Mouse (Mus musculus) neural tube, embryonic 15.5 days (tissue): ENCODE results near the gene Casp8. TPM values are rescaled to one million over a fixed set of nuclear protein-coding genes. Genes with fewer than 3 reads are reported as not detected.
"Not testable (repeated sequence)": the region's sequence is repeated elsewhere in the genome, so short reads cannot be mapped to it uniquely, and the experiment has no call there.

ENCODE experiments used
- ATAC-seq: fragments of 200-750 bp; cut with Nextera tagmentation; 2 replicates; pipeline ENCODE4 v1.8.0; 2017; ENCODE audit warnings: mild to moderate bottlenecking, moderate TSS enrichment, moderate library complexity; ENCODE audit not compliant: low FRiP score
- H3K27ac ChIP-seq: fragments of 300-500 bp; sonication (generic); replicated peaks from 2 replicates; pipeline ENCODE4 v1.5.1; 2015; ENCODE audit warnings: mild to moderate bottlenecking, inconsistent platforms
- H3K27me3 ChIP-seq: fragments of 300-500 bp; sonication (generic); replicated peaks from 2 replicates; pipeline ENCODE4 v1.6.1; 2015; ENCODE audit warnings: inconsistent platforms
- H3K36me3 ChIP-seq: fragments of 300-500 bp; sonication (generic); 2 replicates; pipeline ENCODE4 v1.6.1; 2015; ENCODE audit warnings: inconsistent platforms
- H3K4me1 ChIP-seq: fragments of 300-500 bp; sonication (generic); 2 replicates; pipeline ENCODE4 v1.6.1; 2015; ENCODE audit warnings: inconsistent platforms
- H3K4me2 ChIP-seq: fragments of 300-500 bp; sonication (generic); 2 replicates; pipeline ENCODE4 v1.6.1; 2015; ENCODE audit warnings: inconsistent platforms, mild to moderate bottlenecking, moderate library complexity
- H3K4me3 ChIP-seq: fragments of 300-500 bp; sonication (generic); replicated peaks from 2 replicates; pipeline ENCODE4 v1.5.1; 2015; ENCODE audit warnings: mild to moderate bottlenecking, inconsistent platforms
- H3K9ac ChIP-seq: fragments of 300-500 bp; sonication (generic); replicated peaks from 2 replicates; pipeline ENCODE4 v1.6.1; 2015; ENCODE audit warnings: mild to moderate bottlenecking, inconsistent platforms
- H3K9me3 ChIP-seq: fragments of 300-500 bp; sonication (generic); replicated peaks from 2 replicates; pipeline ENCODE4 v1.6.1; 2016; ENCODE audit warnings: inconsistent platforms
- WGBS: fragments of 180-500 bp; shearing (Covaris S2); methylation state at CpG from one replicate; pipeline ENCODE4 v1.1.7; 2015; ENCODE audit warnings: mixed read lengths; 5-methylcytosine and 5-hydroxymethylcytosine counted together
- polyA plus RNA-seq: library from polyadenylated mRNA; unstranded; fragments of >200 nt; fragmentation: Nextera tagmentation; extraction: Ambion mirVana; gene quantifications from 2 replicates; pipeline ENCODE4 v1.2.1, GENCODE M21; 2015

Gene Casp8
- polyA plus RNA-seq, 1 experiment from 2014 or later, result 5.6 TPM

DNA sequence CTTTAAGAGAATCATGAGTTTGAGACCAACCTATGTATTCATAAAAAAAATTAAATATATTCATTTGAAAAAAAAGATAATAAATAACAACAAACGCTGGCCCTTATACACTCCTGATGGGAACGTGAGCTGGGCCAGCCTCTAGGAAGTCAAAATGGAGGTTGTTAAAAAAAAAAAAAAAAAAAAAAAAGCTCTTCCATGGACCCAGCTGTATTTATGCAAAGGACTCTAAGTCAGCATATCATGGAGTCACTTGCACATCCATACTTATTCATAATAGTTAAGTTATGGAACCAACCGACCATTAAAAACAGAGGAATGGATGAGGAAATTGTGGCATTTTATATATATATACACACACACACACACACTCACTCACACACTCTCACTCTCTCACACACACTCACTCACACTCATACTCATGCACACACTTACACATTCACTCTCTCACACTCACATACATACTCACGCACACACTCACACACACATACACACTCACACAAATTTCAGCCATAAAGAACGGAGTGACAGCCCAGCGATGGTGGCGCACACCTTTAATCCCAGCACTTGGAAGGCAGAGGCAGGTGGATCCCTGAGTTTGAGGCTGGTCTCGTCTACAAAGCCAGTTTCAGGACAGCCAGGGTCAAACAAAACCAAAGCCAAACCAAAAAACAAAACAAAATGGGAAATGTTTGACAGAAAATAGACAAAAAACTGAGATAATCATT lies 6.5 kb downstream of the Casp8 start:
- WGBS, result 95% methylated on average over 8 of the region's 8 CpGs
- ATAC-seq, result no peak
- H3K27me3 ChIP-seq, result no peaks in the 10 kb centered on the region
- no peak overlapping the region for H3K4me3 ChIP-seq
- no peak overlapping the region for H3K4me2 ChIP-seq
- H3K9ac ChIP-seq, result no peak overlapping the region
- H3K9me3 ChIP-seq, result no peaks in the 10 kb centered on the region
- no peak overlapping the region for H3K27ac ChIP-seq
- H3K4me1 ChIP-seq, result no peaks in the 10 kb centered on the region
- no peaks in the 10 kb centered on the region for H3K36me3 ChIP-seq

DNA sequence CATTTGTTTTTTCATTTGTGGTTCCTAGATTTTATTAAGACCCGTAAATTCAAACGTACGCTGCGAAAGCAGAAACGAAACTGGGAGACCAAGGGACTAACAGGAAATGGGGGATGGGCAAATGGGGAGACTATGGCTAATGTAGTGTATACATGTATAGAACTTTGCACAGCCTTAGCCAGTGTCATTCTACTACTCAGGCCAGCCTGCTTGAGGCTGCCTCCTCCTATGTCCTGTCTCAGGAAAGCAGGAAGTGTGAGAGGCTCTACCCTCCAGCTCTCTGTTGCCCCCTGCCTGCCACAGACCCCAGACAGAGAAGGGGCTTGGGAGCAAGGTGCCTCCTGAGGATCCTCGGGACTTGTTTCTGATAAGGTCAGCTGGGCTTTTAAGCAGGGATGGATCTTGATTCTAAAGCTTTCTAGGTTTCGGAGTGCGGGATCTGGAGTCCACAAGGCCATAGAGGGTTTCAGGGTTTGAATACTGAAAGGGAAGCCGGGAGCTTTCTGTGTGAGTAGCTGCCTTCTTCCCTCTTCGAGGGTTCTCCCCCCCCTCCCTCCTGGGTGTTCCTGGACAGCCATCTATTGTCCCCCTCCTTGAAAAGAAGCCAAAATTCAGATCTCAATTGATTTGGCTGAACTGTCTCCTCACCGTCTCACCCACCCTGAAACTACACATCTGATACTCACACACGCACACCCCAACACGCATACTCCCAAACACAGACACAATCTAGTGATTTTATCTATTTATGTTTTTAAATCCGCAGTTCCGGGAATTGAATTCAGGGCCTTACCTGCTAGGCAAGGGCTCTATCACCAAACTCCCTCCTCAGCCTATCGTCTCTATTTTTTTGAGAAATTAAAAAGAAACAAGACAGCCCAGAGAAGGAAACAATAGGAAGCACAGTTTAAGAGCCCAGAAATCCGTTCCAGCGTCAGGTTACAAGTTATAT lies 7.4 kb downstream of the Casp8 start:
- Histone ChIP-seq H3K27me3 (no peaks in the 10 kb centered on the region), H3K27ac (no peak overlapping the region), H3K9me3 (no peaks in the 10 kb centered on the region), H3K36me3 (no peaks in the 10 kb centered on the region), H3K4me2 (no peak overlapping the region), H3K9ac (no peak overlapping the region), H3K4me3 (no peak overlapping the region), H3K4me1 (no peaks in the 10 kb centered on the region)
- WGBS, result 65% methylated on average over 18 of the region's 18 CpGs
- ATAC-seq, result no peak

DNA sequence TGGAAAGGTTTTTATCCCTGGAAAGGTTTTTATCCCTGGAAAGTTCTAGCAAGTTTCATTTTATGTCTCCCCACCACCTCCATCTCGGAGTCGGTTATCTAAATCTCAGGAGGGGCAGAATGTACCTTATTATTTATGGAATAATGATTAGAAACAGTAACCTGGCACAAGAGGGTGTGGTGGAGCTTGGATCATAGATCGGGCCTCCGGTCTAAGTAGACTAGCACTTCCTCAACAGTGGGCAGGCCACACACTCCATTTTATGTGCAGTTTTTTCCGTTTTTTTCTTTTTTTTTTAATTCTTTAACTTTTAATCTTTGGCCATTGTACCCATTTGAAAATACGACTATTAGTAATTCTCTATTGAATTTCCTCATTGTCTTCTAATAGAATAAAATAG lies 8.4 kb downstream of the Casp8 start:
- 91% methylated on average over 6 of the region's 6 CpGs for WGBS
- no peaks in the 10 kb centered on the region for H3K9me3 ChIP-seq
- no peaks in the 10 kb centered on the region for H3K27me3 ChIP-seq
- no peaks in the 10 kb centered on the region for H3K4me1 ChIP-seq
- H3K4me2 ChIP-seq, result no peak overlapping the region
- no peak overlapping the region for H3K4me3 ChIP-seq
- ATAC-seq, result no peak
- no peak overlapping the region for H3K27ac ChIP-seq
- H3K36me3 ChIP-seq, result no peaks in the 10 kb centered on the region
- H3K9ac ChIP-seq, result no peak overlapping the region

DNA sequence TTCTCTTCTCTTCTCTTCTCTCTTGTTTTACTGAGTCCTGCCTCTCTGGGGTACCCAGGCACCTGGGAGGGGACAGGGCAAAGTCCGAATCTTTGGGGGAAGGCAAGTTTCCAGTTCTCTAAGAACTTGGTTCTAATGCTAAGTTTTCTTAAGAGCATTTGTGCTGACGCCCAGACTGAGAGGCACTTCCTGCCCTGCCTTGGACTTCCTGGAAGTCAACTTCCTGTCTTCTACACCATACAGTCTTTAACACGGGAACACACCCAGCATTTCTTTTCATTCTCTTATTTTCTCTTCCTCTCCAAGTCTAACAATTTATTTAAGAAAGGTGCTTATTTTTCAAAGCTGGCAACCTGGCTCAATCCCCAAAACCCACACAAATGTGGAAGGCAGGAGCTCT lies 11.5 kb downstream of the Casp8 start:
- WGBS, result 86% methylated on average over 3 of the region's 3 CpGs

DNA sequence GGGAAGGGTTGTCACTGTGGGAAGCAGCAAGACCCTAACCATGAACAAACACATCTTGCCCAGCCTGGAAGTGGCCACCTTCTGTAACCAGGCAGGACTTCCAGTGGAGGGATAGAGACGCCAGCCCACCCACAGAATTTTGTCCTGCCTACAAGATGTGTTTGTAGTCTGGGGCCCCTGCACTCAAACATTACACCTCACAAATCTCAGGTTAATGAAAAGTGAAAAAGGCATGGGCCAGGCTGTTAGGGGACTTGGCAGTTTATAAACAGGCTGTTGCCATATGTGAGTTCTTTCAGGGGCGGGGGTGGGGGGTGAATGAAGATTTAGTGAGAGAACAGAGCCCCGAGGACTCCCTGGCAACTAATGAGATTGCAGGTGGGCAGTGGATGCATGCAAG lies 31.1 kb downstream of the Casp8 start:
- no peak overlapping the region for H3K4me2 ChIP-seq
- H3K36me3 ChIP-seq, result no peaks in the 10 kb centered on the region
- H3K27me3 ChIP-seq, result no peaks in the 10 kb centered on the region
- H3K9ac ChIP-seq, result no peak overlapping the region
- no peak for ATAC-seq
- no peaks in the 10 kb centered on the region for H3K9me3 ChIP-seq
- no peak overlapping the region for H3K27ac ChIP-seq
- no peak overlapping the region for H3K4me3 ChIP-seq
- no peaks in the 10 kb centered on the region for H3K4me1 ChIP-seq
- WGBS, result 82% methylated on average over 3 of the region's 3 CpGs

More for the DNA sequence above, 11.5 kb downstream of the Casp8 start:
- Histone ChIP-seq H3K4me2 (no peak overlapping the region), H3K4me3 (no peak overlapping the region), H3K9me3 (no peaks in the 10 kb centered on the region), H3K9ac (no peak overlapping the region), H3K4me1 (no peaks in the 10 kb centered on the region), H3K27ac (no peak overlapping the region), H3K27me3 (no peaks in the 10 kb centered on the region), H3K36me3 (no peaks in the 10 kb centered on the region)
- no peak for ATAC-seq

DNA sequence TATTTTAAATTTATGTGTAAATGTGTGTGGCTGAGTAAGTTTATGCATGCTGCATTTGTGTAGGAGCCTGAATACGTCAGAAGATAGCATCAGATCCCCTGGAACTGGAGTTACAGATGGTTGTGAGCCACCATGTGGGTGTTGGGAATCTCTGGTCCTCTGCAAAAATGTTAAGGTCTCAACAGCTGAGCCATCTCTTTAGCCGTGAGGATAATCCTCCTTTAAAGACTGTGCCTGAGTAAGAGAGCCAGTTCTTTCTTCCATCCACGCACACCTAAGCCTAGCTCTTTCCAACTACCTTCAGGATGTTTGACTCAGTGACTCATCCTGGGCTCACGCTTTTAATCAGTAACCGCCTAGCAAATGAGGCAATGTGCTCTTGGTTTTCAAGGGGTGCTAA lies 35.6 kb downstream of the Casp8 start:
- H3K4me3 ChIP-seq, result no peak overlapping the region
- no peaks in the 10 kb centered on the region for H3K27me3 ChIP-seq
- ATAC-seq, result no peak
- H3K4me2 ChIP-seq, result no peak overlapping the region
- no peaks in the 10 kb centered on the region for H3K9me3 ChIP-seq
- H3K36me3 ChIP-seq, result no peaks in the 10 kb centered on the region
- no peaks in the 10 kb centered on the region for H3K4me1 ChIP-seq
- H3K9ac ChIP-seq, result no peak overlapping the region
- no peak overlapping the region for H3K27ac ChIP-seq
- 91% methylated on average over 5 of the region's 5 CpGs for WGBS

DNA sequence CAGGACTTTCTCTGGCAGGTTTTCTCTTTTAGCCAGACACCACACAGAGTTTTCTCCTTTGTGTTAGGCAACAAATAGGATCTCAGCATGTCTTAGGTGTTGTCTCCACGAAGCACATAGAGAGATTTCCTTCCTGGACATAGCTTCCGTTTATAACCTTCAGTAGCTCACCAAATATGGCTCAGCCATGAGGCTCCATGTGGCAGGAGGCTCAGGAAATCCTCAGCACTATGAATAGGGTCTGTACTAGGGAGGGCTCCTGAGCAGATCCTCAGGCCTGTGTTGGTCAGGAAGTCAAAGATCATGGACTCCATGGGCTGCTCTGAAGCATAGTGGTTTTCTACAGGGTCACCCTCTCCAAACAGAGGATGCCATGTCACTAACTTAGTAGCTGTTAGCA lies 37.0 kb downstream of the Casp8 start:
- H3K27ac ChIP-seq, result no peak overlapping the region
- no peaks in the 10 kb centered on the region for H3K36me3 ChIP-seq
- no peaks in the 10 kb centered on the region for H3K9me3 ChIP-seq
- H3K4me2 ChIP-seq, result no peak overlapping the region
- no peak overlapping the region for H3K9ac ChIP-seq
- 75% methylated on average over 2 of the region's 2 CpGs for WGBS
- no peaks in the 10 kb centered on the region for H3K27me3 ChIP-seq
- H3K4me3 ChIP-seq, result no peak overlapping the region
- ATAC-seq, result no peak
- no peaks in the 10 kb centered on the region for H3K4me1 ChIP-seq

DNA sequence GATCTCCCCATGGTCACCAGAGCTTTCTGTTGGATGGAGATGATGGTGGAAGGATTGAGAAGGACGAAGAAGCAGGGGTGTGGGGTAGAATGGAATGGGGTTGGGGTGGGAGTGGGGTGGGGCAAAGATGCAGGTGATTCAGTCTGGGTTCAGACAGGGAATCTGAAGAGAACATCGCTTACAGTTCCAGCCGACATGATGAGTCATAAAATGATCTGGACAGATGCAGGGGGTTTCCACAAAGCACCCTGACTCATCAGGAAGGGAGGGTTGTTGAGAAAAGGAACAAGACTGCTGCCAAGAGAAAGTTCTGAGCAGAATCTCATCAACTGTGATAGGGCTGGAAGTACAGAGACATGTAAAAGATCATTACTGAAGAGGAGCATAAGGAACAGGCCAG lies 61.6 kb downstream of the Casp8 start:
- H3K4me3 ChIP-seq, H3K9ac ChIP-seq, ATAC-seq, H3K4me2 ChIP-seq, H3K9me3 ChIP-seq, H3K36me3 ChIP-seq, H3K27me3 ChIP-seq, H3K4me1 ChIP-seq, H3K27ac ChIP-seq: not testable (repeated sequence)
- WGBS, result 82% methylated on average over 3 of the region's 3 CpGs

DNA sequence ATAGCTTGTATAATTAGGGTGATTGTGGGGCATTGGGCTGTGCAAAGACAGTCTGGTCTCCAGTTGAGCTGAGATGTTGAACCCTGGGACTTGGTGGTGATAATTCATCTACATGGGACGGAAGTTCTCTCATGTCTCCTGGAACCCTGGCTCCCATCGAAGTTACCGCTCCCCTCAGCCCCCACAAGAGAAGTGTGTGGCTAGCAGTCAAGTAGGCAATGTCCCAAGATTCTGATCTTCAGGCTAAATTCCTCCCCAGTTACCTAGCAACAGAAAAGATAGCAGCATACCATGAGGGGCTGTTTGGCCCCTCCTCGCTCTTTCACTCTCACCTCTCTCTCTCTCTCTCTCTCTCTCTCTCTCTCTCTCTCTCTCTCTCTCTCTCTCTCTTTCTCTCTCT lies 64.0 kb downstream of the Casp8 start:
- not testable (repeated sequence) for H3K4me1 ChIP-seq, H3K36me3 ChIP-seq, H3K9ac ChIP-seq, H3K4me3 ChIP-seq, H3K27ac ChIP-seq, H3K27me3 ChIP-seq, ATAC-seq, H3K9me3 ChIP-seq, H3K4me2 ChIP-seq
- WGBS, result 71% methylated on average over 4 of the region's 4 CpGs

DNA sequence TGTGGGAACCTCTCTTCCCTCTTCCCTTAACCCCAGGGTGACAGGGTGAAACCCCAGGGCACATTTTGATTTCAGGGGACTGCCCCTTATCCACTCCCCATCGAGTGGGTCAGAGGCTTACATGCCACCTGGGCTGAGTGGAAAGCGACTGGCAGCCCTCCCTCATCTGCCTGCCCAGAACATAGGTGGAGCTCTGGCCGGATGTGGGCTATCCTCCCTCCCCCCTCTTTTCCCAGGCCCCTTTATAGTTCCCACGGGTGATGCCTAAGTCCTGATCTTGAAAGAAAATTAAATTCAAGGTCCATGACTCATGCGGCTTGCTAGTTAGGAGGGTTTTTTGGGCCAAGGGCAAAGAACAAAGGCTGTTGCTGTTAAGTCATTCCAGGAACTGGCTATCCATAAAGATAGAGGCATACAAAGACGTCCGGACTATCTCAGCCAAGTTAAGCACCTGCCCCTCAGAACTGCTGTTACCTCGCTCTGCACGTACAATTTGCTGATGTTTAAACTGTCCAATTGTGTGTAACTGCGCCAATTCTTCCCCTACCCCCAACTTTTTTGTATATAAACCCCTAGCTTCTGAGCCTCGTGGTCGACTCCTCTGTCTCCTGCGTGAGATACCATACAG lies 64.7 kb downstream of the Casp8 start:
- not testable (repeated sequence) for H3K9ac ChIP-seq, H3K4me2 ChIP-seq, H3K27me3 ChIP-seq, ATAC-seq, H3K9me3 ChIP-seq, H3K36me3 ChIP-seq, H3K4me1 ChIP-seq, H3K27ac ChIP-seq, H3K4me3 ChIP-seq
- WGBS, result 82% methylated on average over 13 of the region's 13 CpGs

DNA sequence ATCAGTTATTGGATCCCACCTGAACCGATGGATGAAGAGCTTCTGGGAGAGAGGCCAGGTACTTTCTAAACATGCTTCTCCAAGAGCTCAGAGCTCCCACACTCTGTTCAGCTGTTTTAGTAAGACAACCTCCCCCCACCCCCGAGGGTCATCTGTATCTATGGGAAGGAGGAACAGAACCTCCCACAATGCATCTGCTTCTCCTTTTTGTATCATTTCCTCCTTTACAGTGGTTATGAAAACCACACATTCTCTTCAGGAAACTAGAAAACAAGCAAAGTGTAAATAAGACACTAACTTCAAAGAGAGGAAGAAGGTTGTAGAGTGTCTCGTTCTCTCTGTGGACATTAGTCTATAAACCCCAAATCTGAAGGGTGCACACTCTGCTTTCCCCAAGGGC lies 65.4 kb downstream of the Casp8 start:
- H3K9ac ChIP-seq, H3K27ac ChIP-seq, H3K4me1 ChIP-seq, H3K4me3 ChIP-seq, H3K36me3 ChIP-seq, H3K4me2 ChIP-seq, H3K27me3 ChIP-seq, H3K9me3 ChIP-seq, ATAC-seq: not testable (repeated sequence)
- 95% methylated on average over 3 of the region's 3 CpGs for WGBS

DNA sequence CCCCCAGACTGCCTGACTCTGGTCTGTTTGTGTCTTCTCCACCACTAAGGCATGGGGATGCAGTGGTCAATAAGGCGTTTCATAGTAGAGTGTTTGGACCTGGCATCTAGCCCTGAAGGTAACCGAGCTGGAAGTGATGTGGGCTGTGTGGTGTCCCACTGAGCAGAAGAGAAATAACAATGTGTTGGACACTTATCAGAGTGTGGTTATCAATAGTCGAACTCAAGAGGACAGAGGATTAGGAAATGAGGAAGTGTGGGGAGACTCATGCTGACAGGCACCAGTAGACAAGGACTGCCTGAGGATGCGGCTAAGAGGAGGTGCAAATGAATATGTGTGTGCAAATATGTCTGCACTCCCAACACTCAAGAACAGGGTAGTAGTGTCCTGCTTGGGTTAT lies 81.3 kb downstream of the Casp8 start:
- ATAC-seq, H3K36me3 ChIP-seq, H3K4me3 ChIP-seq, H3K9me3 ChIP-seq, H3K27me3 ChIP-seq, H3K4me2 ChIP-seq, H3K9ac ChIP-seq, H3K27ac ChIP-seq, H3K4me1 ChIP-seq: not testable (repeated sequence)
- WGBS, result 91% methylated on average over 4 of the region's 4 CpGs
